Mouse (Mus musculus): ENCODE measurements at regions not wholly inside any gene's neighbourhood (a gene's known extent, or its start where the extent isn't known, plus 50 kb on each side); places are given as distances from the start of the nearest gene placed in this dataset.

- in situ Hi-C loops (cut with MboI; ENCODE audit: low pct_ligation_motif_present, low pct_unique_long_range_greater_than_20kb, low sequenced_read_pairs): no loop called here
- dilution Hi-C loops (cut with MboI; ENCODE audit: extremely low pct_ligation_motif_present, extremely low pct_unique_long_range_greater_than_20kb, low sequenced_read_pairs): no loop called here
- Histone ChIP-seq H3K36me3 (replicated peaks in 1 of 2; ENCODE audit: control insufficient read depth in 1 of 2, insufficient read depth in 1 of 2, low read length in 1 of 2) (no peaks in the 10 kb centered on the region), H3K27ac (ENCODE audit: insufficient read depth, low read depth) (no peak overlapping the region), H3K4me1 (ENCODE audit: control insufficient read depth in 1 of 2, insufficient read depth in 2 of 2) (no peaks in the 10 kb centered on the region), H3K9ac (ENCODE audit: insufficient read depth, low read depth) (no peak overlapping the region), H3K79me2 (replicated peaks; ENCODE audit: control insufficient read depth, extremely low read depth, insufficient read depth, poor library complexity, severe bottlenecking) (no peaks in the 10 kb centered on the region), H3K4me3 (replicated peaks in 1 of 3; ENCODE audit: low read depth in 2 of 3, low read length in 2 of 3, poor library complexity in 1 of 3) (no peak overlapping the region), H3K4me2 (ENCODE audit: insufficient read depth, low read depth, poor library complexity, severe bottlenecking) (no peak overlapping the region), H3K27me3 (replicated peaks) (no peaks in the 10 kb centered on the region), H3K9me3 (replicated peaks; ENCODE audit: low read length) (no peaks in the 10 kb centered on the region)
- no peak for DNase-seq (ENCODE audit: extremely low read depth)
- TF ChIP-seq KAT2A (IDR thresholded peaks at IDR 0.05; ENCODE audit: insufficient replicate concordance, low read length) (no peak), CHD2 (IDR thresholded peaks at IDR 0.05; ENCODE audit: low read length) (no peak), ELF1 (IDR thresholded peaks at IDR 0.05; ENCODE audit: low read depth, low read length) (no peak), SIN3A (IDR thresholded peaks at IDR 0.05; ENCODE audit: low read length) (no peak), RAD21 (IDR thresholded peaks at IDR 0.05; ENCODE audit: low read depth, low read length) (no peak), HCFC1 (IDR thresholded peaks at IDR 0.05; ENCODE audit: low read depth, low read length) (no peak), USF1 (IDR thresholded peaks at IDR 0.05; ENCODE audit: low read depth, low read length) (no peak), E2F4 (IDR thresholded peaks at IDR 0.05; ENCODE audit: insufficient replicate concordance, low read depth, low read length) (no peak)
Measured at GRCm38 (mm10) chr3:39443328-39443727, 556.6 kb downstream of the Fat4 start.

GRCm38 (mm10) chr3:39455650-39456049 lies 568.9 kb downstream of the Fat4 start:
- Histone ChIP-seq H3K79me2 (replicated peaks; ENCODE audit: control insufficient read depth, extremely low read depth, insufficient read depth, poor library complexity, severe bottlenecking) (no peaks in the 10 kb centered on the region), H3K9ac (ENCODE audit: insufficient read depth, low read depth) (no peak overlapping the region), H3K9me3 (replicated peaks; ENCODE audit: low read length) (no peaks in the 10 kb centered on the region), H3K4me3 (replicated peaks in 1 of 3; ENCODE audit: low read depth in 2 of 3, low read length in 2 of 3, poor library complexity in 1 of 3) (no peak overlapping the region), H3K36me3 (replicated peaks in 1 of 2; ENCODE audit: control insufficient read depth in 1 of 2, insufficient read depth in 1 of 2, low read length in 1 of 2) (no peaks in the 10 kb centered on the region), H3K27me3 (replicated peaks) (no peaks in the 10 kb centered on the region), H3K4me1 (ENCODE audit: control insufficient read depth in 1 of 2, insufficient read depth in 2 of 2) (peaks cover 0 to 4% of the 10 kb centered on the region in 2 experiments; a peak in 1 of 4 replicates), H3K27ac (ENCODE audit: insufficient read depth, low read depth) (no peak overlapping the region), H3K4me2 (ENCODE audit: insufficient read depth, low read depth, poor library complexity, severe bottlenecking) (no peak overlapping the region)
- no peak for DNase-seq (ENCODE audit: extremely low read depth)
- dilution Hi-C loops (cut with MboI; ENCODE audit: extremely low pct_ligation_motif_present, extremely low pct_unique_long_range_greater_than_20kb, low sequenced_read_pairs) (no loop called here), in situ Hi-C loops (cut with MboI; ENCODE audit: low pct_ligation_motif_present, low pct_unique_long_range_greater_than_20kb, low sequenced_read_pairs) (no loop called here)
- no peak for TF ChIP-seq JUN (IDR thresholded peaks at IDR 0.05; ENCODE audit: insufficient read depth, low read depth, low read length)
- no peak for TF ChIP-seq TCF12 (IDR thresholded peaks at IDR 0.05; ENCODE audit: low read depth, low read length)
- TF ChIP-seq MAX (IDR thresholded peaks at IDR 0.05; ENCODE audit: low read length): no peak
- TF ChIP-seq MAFK (IDR thresholded peaks at IDR 0.05; ENCODE audit: insufficient replicate concordance, low read length): no peak

- in situ Hi-C loops (cut with MboI; ENCODE audit: low pct_ligation_motif_present, low pct_unique_long_range_greater_than_20kb, low sequenced_read_pairs): no loop called here
- Histone ChIP-seq H3K36me3 (replicated peaks in 1 of 2; ENCODE audit: control insufficient read depth in 1 of 2, insufficient read depth in 1 of 2, low read length in 1 of 2) (no peaks in the 10 kb centered on the region), H3K9me3 (replicated peaks; ENCODE audit: low read length) (no peaks in the 10 kb centered on the region), H3K27ac (ENCODE audit: insufficient read depth, low read depth) (no peak overlapping the region), H3K4me1 (ENCODE audit: control insufficient read depth in 1 of 2, insufficient read depth in 2 of 2) (peaks cover 0 to 8% of the 10 kb centered on the region in 2 experiments; a peak in 2 of 4 replicates), H3K4me2 (ENCODE audit: insufficient read depth, low read depth, poor library complexity, severe bottlenecking) (no peak overlapping the region), H3K27me3 (replicated peaks) (no peaks in the 10 kb centered on the region), H3K9ac (ENCODE audit: insufficient read depth, low read depth) (no peak overlapping the region), H3K79me2 (replicated peaks; ENCODE audit: control insufficient read depth, extremely low read depth, insufficient read depth, poor library complexity, severe bottlenecking) (no peaks in the 10 kb centered on the region), H3K4me3 (replicated peaks in 1 of 3; ENCODE audit: low read depth in 2 of 3, low read length in 2 of 3, poor library complexity in 1 of 3) (no peak overlapping the region)
- TF ChIP-seq POLR2A (IDR thresholded peaks at IDR 0.05; ENCODE audit: low read depth, low read length): no peak
- no peak for TF ChIP-seq ELF1 (IDR thresholded peaks at IDR 0.05; ENCODE audit: low read depth, low read length)
- no peak for TF ChIP-seq ETS1 (conservative IDR thresholded peaks at IDR 0.05; ENCODE audit: low read depth, low read length)
- TF ChIP-seq ZC3H11A (IDR thresholded peaks at IDR 0.05; ENCODE audit: low read depth, low read length): no peak
- TF ChIP-seq NRF1 (IDR thresholded peaks at IDR 0.05; ENCODE audit: low read depth, low read length): no peak
- TF ChIP-seq PAX5 (IDR thresholded peaks at IDR 0.05; ENCODE audit: low read length): no peak
- no peak for TF ChIP-seq MYC (IDR thresholded peaks at IDR 0.05; ENCODE audit: low read depth, low read length)
- no peak for TF ChIP-seq MXI1 (IDR thresholded peaks at IDR 0.05; ENCODE audit: low read depth, low read length)
- no peak for TF ChIP-seq CTCF (conservative IDR thresholded peaks at IDR 0.05 in 1 of 2, IDR thresholded peaks at IDR 0.05 in 1 of 2; ENCODE audit: low read depth in 2 of 2, low read length in 2 of 2)
- no peak for TF ChIP-seq EP300 (IDR thresholded peaks at IDR 0.05; ENCODE audit: low read length)
- no peak for TF ChIP-seq SIN3A (IDR thresholded peaks at IDR 0.05; ENCODE audit: low read length)
- no peak for TF ChIP-seq USF1 (IDR thresholded peaks at IDR 0.05; ENCODE audit: low read depth, low read length)
- TF ChIP-seq TCF12 (IDR thresholded peaks at IDR 0.05; ENCODE audit: low read depth, low read length): no peak
- TF ChIP-seq MAZ (IDR thresholded peaks at IDR 0.05; ENCODE audit: low read depth, low read length): no peak
- TF ChIP-seq GABPA (IDR thresholded peaks at IDR 0.05; ENCODE audit: insufficient replicate concordance, low read depth, low read length): no peak
- TF ChIP-seq BHLHE40 (IDR thresholded peaks at IDR 0.05; ENCODE audit: low read depth, low read length): no peak
- no peak for TF ChIP-seq CHD2 (IDR thresholded peaks at IDR 0.05; ENCODE audit: low read length)
- dilution Hi-C loops (cut with MboI; ENCODE audit: extremely low pct_ligation_motif_present, extremely low pct_unique_long_range_greater_than_20kb, low sequenced_read_pairs): no loop called here
- no peak for DNase-seq (ENCODE audit: extremely low read depth)
Measured at GRCm38 (mm10) chr3:39460183-39460888, 573.6 kb downstream of the Fat4 start.
